Mouse (Mus musculus): ENCODE results near the gene Stub1.
A peak's percentile ranks its signal among the peaks of the same experiment; 100 is the strongest.
"Not testable (repeated sequence)": the region's sequence is repeated elsewhere in the genome, so short reads cannot be mapped to it uniquely, and the experiment has no call there.

Gene Stub1

DNA sequence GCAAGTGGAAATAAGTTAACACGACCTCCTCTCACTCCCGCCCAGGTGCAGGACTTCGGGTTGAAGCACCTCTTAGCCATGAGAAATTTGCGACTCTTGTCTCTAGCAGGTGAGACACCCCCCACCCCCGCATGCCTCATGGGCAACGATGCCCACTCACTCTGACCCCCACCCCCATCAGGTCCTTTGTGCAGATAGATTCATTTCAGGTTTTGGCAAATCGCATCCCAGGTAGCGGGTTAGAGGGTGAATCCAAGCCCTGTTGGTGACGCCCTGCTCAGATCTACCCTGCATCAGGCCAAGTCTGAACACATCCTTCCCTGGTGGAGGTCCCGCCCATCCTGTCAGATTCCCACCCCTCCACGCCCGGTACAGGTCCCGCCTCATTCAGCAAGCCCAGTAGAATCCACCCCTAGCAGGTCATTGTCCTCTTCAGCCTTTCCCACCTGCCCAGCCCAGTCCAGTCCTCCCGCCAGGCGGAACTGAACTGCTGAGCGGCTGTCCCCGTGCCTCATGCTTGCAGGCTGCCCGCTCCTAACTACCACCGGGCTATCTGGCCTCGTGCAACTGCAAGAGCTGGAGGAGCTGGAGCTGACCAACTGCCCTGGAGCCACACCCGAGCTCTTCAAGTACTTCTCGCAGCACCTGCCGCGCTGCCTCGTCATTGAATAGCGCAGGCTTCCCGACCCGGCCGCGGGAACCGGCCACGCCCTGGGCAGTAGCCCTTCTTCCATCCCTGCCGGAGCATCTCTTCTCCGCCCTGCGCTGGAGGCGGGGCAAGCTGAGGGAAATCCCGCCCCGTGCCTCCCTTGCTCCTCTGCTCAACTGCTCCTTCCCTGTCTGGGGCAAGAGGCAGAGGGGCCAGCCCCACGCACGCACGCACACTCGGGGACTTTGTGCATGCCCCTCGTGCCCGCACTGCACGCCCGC is 14.1 kb downstream of the Stub1 start:
- no peak for DNase-seq

DNA sequence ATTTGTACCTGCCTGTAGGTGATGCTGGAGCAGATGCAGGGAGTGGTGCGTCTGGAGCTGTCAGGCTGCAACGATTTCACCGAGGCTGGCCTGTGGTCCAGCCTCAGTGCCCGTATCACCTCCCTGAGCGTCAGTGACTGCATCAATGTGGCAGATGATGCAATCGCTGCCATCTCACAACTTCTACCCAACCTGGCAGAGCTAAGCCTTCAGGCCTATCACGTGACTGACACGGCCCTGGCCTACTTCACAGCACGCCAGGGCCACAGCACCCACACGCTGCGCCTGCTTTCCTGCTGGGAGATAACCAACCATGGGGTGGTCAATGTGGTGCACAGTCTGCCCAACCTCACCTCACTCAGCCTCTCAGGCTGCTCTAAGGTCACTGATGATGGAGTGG is 15.5 kb downstream of the Stub1 start:
- DNase-seq, result no peak

DNA sequence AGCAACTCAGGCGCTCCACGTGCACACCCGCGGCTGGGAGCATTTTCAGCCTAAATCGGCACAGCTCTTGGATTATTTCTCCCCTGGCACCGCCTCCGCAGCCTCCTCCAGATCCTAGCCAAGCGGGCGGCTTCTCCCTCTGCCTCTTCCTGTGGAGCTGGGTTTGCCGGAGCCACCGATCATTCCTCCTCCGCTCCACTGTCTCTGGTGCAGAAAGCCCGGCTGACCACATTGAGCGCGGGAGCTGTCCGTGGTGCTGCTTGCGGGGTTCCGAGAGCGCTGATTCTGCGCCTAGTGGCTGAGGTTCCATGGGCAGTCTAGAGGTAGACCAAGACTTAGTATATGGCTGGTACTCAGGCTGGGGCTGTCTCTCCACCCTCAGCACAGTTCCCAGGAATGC is 19.7 kb downstream of the Stub1 start:
- DNase-seq, result peak; percentile 63 to 73

DNA sequence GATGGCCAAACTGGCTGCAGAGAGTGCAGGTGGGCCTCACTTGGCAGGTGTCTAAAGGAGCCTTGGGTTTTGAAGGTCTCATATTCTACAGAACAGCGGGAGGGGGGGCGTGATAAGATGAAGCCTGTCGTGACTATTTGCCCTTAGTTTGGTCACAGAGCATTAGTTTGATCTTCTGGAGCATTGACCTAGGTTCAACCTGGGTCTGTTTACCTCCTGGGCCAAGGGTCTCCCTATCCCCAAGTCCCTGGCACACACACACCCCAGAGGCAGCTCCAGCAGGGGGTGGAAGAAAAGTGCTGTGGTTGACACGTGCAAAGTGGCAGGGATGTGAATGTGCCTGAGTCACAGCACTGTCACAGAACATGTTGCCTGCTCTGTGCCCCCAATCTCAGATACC is 22.3 kb downstream of the Stub1 start:
- no peak for DNase-seq

DNA sequence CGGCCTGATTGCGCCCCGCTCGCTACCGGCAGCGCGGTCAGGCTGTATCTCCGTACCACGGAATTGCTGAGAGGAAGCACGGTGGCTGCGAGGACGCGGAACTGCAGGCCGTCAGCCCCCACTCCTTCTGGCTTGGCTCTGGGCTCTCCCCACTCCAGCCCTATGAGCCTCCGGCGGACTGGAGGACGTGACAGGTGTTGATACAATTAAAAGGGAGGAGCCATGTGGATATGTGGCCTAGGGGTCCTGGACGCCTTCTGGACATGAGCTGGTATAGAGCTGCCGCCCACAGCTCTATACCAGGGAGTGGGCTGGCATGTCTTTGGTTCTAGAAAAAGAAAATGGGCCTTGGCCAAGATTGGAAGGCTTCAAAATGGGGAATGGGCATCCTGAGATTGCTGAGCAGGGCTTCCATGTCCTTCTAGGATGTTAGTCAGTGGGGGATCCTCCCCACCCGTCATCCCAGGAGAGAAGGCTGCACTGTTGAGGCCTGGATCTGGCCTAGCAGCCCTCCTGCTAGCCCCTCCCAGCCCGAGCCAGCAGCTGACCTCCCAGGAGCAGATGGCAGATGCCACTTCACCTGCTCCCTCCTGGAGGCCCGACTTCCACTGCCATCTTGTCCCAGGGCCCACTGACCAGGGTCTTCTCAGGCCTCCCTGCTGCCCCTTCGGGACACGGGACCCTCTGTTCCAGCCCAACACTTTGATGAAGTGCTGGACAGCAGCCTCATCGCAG is 23.4 kb downstream of the Stub1 start:
- no peak for DNase-seq

DNA sequence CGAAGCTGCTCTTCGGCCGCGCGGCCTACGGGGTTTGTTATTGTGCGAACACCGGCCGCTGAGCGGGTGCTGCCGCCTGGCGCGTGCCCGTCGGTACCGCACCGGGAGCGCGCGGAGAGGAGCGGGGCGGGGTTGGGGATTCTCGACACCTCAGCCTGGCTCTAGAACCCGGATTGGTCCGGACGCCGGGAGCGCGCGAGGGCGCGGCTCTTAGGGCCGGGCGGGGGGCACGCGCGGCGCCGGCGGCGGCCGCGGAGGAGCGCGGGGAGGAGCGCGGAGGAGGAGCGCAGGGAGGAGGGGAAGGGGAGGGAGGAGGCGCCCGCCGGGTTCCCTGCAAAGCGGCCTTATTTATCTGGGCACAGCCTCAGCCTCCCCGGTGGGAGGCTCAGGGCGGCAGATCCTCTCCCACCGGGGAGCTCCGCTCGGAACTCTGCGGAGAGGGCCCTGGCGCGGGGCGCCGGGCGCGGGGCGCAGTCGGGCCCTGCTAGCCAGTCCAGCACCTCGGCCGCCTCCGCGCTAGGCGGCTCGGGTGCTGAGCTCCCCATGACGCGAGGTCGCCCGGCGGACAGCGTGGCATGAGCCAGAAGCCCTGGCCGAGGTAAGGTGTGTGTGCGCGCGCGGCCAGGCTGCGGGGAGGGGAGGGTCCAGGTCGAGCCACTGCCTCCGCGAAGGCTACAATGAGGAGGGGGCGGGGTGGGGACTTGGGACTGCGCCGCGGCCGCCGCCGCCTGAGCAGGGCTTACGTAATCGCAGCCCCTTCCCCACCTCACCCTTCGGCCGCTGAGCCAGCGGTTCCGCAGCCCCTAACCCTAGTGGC is 24.2 kb downstream of the Stub1 start, which contains the start of gene Fbxl16:
Fbxl16 (plus strand) TSS at position 297 of the 817 bp plus-strand sequence.
- DNase-seq, result peak; percentile 74 to 77

DNA sequence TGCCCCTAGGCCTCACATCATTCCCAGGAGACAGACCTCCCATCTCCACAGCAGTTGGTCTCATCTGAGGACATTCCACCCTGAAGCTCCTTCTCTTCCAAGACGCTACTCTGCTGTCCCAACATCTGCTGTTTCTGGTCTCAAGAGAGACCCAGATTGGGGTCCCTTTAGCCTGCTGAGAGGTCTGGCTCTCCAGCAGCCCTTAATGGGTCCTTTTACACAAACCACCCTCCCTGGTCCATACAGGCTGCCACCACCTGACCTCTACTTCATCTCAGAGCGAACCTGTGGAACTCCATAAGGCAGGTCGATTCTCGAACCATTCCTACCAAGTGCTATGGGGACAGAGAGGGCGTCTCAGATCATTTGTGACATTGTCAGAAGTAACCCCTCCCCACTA is 25.2 kb downstream of the Stub1 start:
- DNase-seq, result no peak

DNA sequence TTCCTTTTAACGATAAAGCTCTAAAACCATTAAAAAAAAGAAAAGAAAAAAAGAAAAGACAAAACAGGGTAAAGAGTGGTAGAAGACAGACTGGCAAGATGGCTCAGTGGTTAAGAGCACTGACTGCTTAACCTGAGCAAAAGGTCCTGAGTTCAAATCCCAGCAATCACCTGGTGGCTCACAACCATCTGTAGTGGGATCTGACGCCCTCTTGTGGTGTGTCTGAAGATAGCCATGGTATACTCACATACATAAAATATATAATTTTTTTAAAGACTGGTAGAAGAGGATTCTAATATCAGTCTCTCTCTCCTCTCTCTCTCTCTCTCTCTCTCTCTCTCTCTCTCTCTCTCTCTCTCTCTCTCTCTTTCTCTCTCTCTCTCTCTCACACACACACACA is 25.8 kb downstream of the Stub1 start:
- not testable (repeated sequence) for DNase-seq

DNA sequence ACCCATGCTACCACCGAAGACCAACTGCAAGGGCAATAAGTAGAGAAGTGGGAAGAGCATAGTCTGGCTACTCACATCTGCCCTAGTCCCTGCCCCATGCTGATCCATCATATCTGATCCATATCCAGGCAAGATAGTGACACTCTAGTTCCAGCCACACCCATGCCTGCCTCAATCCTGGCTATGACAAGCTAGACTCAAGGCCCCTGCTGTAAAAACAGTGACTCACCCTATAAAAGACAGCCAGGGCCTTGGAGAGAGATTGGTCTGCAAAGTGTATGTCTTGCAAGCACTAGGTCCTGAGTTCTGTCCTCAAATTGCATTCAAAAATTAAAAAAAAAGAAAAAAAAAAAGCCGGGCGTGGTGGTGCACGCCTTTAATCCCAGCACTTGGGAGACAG is 26.7 kb downstream of the Stub1 start:
- DNase-seq, result no peak

DNA sequence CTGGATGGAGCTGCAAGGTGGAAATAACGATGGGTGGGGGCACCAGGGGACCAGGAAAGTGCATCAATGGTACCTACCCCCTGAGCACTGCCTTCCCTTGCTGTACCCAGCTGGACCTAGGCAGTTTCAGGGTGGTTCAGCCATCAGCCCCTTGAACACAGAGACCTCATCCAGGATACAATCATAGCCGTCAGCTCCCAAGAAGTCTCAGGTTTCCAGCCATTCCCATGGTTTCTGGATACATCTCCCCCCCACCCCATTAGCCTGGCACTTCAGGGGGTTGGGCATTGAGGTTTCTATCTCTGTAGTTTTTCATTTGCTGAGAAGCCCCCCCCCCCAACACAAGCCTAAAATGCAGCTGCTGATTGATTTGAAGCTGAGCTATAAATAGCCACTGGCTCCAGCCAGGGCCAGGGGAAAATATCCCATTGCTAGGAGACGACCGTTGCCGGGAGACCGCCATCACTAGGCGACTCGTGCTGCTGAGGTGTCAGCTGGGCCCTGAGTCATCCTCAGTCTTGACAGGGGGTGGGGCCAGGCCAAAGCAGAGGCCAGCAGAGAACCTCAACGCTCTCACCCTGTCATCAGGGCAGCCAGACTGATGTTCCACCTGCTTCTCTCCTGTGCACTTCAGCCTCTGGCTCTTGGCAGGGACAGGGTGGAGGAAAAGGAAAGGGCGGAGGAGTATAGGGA is 30.2 kb downstream of the Stub1 start:
- no peak for DNase-seq

DNA sequence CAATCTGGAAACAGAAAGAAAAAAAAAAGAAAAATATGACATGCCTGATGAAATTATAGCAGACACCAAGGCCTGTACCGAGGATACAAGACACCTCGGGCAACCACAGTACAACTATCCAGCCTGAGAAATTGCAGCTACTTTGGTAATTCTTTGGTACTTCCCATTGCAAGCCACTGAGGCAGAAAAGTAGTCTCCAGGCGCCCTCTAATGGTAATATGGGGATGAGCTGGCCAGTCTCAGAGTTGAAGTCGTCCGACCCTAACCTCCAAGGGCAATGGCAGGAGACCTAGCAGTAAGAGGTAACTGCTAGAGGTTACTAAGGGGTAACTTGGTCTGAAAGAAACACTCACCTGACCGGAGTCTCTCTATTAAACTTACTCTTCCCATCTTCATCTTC is 32.2 kb downstream of the Stub1 start:
- peak; percentile 74 to 75 for DNase-seq

DNA sequence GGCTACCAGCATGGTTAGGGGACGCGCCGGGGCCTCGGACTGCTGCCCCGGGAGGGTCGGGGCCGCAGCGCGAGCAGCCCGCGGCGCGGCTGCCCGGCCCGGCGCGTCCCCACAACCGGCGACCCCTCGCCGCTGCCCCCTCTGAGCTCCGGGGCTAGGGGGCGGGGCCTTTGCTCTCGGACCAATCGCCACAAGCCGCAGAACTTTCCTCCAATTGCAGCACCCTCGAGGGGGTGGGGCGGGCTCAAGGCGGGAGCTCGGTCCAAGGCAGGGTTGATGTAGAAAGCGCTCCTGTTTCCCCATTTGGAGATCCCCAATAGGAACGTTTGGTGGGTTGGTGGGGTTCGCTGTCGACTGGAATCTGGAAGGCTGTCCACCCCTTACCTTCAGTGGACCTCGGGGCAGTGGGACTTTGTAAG is 36.2 kb downstream of the Stub1 start, which contains the start of gene Metrn:
Metrn (minus strand) TSS at position 186 of the 419 bp plus-strand sequence.
- DNase-seq, result peak; percentile 88

DNA sequence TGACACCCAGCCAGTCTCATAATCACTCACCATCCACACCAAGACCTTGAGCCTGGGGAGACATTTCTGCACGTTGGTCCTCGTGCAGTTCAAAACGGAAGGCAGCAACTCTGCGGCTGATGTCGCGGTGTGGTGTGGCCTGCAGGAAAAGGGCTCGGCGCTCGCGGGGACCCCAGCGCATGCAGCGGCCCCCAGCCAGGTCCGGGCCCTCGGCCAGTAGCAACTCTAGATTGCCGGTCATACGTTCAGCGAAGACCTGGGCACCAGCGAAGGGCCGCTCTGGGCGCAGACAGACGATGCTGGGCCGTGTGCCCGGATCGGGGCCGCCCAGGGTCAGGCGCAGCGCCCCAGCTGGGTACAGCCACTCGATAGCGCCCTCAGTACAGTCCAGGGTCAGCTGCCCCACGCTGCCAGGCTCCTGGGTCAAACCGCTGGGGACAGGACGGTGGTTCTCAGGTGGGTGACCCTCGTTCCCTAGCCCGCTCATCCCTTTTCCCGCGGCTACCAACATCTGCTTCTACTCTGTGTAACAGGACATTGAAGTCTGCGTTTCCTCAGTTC is 36.9 kb downstream of the Stub1 start:
- no peak for DNase-seq

DNA sequence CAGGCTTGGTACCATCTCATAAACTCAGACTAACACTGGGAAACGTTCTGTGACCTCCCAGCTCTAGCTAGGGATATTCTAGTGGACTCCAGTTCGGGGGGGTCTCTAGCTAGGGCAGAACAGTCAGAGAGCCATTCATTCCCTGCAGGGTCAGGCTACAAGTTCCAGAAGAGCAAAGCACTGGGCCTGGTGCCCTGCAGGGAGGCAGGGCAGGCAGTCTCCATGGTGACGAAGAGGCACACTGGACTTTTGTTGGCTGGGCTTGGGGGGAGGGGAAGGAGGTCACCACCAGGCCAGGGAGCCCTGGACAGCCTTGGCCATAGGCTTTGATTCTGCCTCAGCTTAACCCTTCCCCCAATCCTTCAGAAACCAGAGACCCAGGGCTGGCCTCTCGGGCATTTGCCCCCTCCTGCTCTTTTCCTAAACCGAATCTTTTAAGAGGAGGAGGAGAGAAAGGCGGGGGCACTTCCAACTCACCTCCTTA is 37.6 kb downstream of the Stub1 start, which contains the start of gene AC134908.4:
AC134908.4 (minus strand) TSS at position 51 of the 484 bp plus-strand sequence.
- peak in 1 of 2 experiments; percentile 39 for DNase-seq

DNA sequence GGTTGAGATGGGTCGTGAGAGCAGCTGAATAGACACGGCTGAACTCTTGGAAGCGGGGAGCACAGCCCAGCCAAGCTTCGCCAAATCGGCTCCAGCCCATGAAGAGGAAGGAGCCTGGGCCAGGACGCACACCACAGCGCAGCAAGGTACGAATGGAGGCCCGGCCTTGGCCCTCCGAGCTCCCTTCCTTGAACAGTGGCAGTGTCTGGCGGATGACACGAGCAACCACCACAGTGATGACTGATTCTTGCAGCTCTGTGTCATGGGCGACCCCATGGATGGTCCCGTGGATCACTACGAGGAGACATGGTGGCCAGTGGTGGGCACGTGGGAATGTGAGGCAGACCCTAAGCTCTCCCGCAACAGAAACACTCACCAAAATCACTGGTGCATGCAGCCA is 38.2 kb downstream of the Stub1 start:
- no peak for DNase-seq

DNA sequence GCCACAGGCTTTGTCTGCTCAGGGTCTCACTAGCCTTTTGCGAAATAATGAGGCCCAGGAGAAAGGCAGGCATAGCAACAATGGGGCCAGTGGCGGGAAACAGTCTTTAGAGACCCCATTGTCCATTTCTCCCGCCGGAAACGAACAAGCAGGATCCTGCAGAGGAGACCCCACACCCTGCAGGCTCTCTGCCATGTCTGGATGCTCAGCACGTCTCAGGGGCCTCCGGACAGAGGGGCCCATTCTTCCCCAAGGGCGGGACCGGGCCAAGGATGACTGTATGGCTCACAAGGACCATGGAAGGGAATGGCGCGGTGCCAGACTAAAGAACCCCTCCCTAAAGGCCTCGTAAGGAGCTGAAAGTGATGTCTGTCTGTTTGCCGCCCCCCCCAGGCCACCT is 39.0 kb downstream of the Stub1 start:
- no peak for DNase-seq

DNA sequence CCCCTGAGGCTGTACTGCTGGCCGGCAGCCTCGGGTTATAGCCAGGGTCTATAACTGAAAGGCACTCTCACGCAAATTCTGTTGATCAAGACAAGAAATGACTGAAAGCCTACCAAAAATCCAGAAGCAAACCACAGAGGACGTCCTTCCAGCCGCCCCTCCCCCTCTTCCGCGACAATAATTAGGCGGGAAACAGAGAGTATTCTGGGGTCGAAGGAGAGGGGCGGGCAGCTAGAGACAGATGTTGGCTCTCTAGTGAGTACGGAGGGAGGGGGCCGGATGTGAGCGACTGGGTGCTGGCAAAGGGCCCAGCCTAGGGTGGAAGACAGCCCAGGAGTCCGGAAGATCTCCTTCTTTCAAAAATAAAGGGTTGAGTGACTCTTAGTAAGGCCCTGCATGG is 40.6 kb downstream of the Stub1 start, which contains the start of gene Fam173a:
Fam173a (minus strand) TSS at position 287 of the 400 bp plus-strand sequence.
- peak; percentile 74 to 80 for DNase-seq

DNA sequence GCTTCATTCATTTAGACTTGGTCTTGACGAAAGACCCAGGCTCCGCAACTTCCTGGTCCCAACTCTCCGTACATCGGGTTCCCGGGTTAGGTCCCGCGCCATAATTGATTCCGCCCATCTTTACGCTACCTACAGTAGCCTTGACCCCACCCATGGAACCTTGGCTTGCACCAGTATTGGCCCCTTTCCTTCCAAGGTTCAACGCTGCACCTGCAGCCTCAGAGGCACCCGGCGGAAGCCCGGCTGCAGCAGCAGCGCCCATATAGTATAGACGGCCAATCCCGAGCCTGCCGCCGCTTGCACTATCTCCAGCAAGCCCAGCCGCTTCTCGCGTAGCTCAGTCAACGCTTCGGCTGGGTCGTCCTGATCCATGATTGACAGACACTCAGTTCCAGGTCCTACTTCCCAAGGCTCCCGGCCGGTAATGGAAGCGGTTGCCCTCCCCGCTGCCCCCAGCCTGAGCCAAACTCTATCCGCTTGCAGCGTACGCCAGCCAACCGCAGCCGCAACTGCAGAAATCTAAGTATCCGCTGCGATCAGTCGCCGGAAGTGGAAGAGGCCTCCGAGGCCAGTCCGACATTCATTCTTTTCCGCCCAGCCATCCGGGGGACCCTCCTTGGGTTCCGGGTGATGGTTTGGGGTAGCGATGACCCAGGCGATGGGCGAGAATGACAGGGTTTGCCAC is 41.2 kb downstream of the Stub1 start:
- DNase-seq, result peak; percentile 81 to 83

DNA sequence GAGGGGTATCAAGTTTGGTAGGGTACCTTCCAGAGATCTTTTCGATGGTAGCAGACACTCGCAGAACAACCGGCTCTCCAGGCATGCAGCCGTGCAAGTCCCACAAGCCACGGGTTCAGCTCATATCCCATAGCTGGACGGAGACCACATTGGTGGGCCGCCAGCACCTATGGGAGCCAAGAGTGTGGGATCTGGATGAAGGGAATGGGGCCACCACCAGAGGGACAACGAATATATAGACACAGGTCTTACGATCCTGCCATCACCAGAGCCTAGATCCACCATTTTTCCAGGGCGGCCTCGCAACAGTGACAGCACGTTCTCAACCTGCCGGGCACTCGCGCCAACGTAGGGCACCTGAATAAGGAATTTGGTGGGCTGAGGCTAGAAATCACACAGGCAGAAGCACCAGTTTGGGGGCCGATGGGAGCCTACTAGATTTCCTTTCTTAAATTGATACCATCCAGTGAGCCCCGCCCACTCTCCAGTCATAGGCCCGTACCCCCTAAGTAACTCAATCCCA is 41.8 kb downstream of the Stub1 start:
- DNase-seq, result no peak

DNA sequence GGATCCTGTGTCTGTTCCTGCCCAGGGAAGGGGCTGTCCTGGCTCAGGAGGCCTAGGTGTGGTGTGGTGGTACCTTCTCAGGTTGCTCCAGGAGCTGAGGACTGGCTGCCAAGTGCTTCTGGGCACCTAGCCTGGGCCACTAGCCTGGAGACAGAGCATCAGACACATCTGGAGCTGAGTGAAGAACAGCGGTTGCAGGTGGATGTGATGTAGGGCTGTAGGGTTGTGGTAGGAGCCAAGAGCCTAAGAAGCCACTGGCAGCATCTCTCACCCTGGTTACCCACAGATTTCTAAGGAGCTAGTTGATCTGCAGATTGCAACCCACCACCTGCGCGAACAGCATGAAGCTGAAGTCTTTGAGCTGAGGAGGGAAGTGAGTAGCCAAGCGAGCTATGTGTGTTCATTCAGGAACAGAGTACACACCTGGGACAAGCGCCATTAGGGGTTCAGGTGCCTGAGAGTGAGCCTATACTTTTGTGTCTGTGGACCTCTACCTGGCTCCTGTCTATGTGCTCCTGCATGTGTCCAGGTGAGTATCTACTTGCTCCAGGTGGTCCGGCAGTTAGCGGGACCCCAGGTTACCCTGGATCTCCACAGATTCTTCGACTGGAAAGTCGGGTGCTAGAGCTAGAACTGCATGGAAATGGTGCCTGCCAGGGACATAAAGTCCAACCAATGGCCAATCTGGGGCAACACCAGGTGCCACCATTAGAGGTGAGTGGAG is 46.3 kb downstream of the Stub1 start:
- no peak for DNase-seq
